Mouse (Mus musculus): Measurements from ENCODE around the gene App. TPM values are rescaled to one million over a fixed set of nuclear protein-coding genes. Genes with fewer than 3 reads are reported as not detected.

App gene
- polyA plus RNA-seq, 1 experiment from 2014 or later: 175 TPM

GRCm38 (mm10) chr16:85012172-85012571 is 161.4 kb downstream of the App start:
- Histone ChIP-seq H3K4me1 (no peaks in the 10 kb centered on the region), H3K27ac (no peak overlapping the region), H3K4me2 (no peak overlapping the region), H3K9me3 (no peaks in the 10 kb centered on the region), H3K4me3 (replicated peaks) (no peak overlapping the region), H3K36me3 (peaks cover 17% of the 10 kb centered on the region), H3K27me3 (replicated peaks) (no peaks in the 10 kb centered on the region), H3K9ac (no peak overlapping the region)
- no peak for ATAC-seq (ENCODE audit: insufficient read depth, low FRiP score, low read depth)
- 93% methylated on average over 5 of the region's 5 CpGs for WGBS

GRCm38 (mm10) chr16:85010651-85011050 is 162.9 kb downstream of the App start:
- no peak overlapping the region for H3K9ac ChIP-seq
- WGBS: 80% methylated on average over 2 of the region's 2 CpGs
- no peak for ATAC-seq (ENCODE audit: insufficient read depth, low FRiP score, low read depth)
- H3K4me3 ChIP-seq (replicated peaks): no peak overlapping the region
- H3K9me3 ChIP-seq: no peaks in the 10 kb centered on the region
- no peak overlapping the region for H3K4me2 ChIP-seq
- no peak overlapping the region for H3K27ac ChIP-seq
- no peaks in the 10 kb centered on the region for H3K27me3 ChIP-seq (replicated peaks)
- H3K4me1 ChIP-seq: no peaks in the 10 kb centered on the region
- H3K36me3 ChIP-seq: peaks cover 17% of the 10 kb centered on the region

GRCm38 (mm10) chr16:85008866-85009645 is 164.5 kb downstream of the App start:
- Histone ChIP-seq H3K36me3 (peaks cover 10% of the 10 kb centered on the region; the same call in 1 of the 2 replicates), H3K27me3 (replicated peaks) (no peaks in the 10 kb centered on the region), H3K4me3 (replicated peaks) (no peak overlapping the region), H3K27ac (no peak overlapping the region), H3K9ac (no peak overlapping the region), H3K4me1 (no peaks in the 10 kb centered on the region), H3K9me3 (no peaks in the 10 kb centered on the region), H3K4me2 (no peak overlapping the region)
- 69% methylated on average over 9 of the region's 9 CpGs for WGBS
- no peak for ATAC-seq (ENCODE audit: insufficient read depth, low FRiP score, low read depth)

GRCm38 (mm10) chr16:85001939-85002556 is 171.5 kb downstream of the App start:
- Histone ChIP-seq H3K36me3 (peaks cover 6% of the 10 kb centered on the region; the same call in 1 of the 2 replicates), H3K9ac (no peak overlapping the region), H3K4me1 (peaks cover 3% of the 10 kb centered on the region; the same call in 1 of the 2 replicates), H3K27me3 (replicated peaks) (no peaks in the 10 kb centered on the region), H3K4me2 (no peak overlapping the region), H3K4me3 (replicated peaks) (no peak overlapping the region), H3K9me3 (no peaks in the 10 kb centered on the region), H3K27ac (no peak overlapping the region)
- ATAC-seq (ENCODE audit: insufficient read depth, low FRiP score, low read depth): no peak
- WGBS: 90% methylated on average over 5 of the region's 5 CpGs

GRCm38 (mm10) chr16:85000304-85000703 is 173.3 kb downstream of the App start:
- Histone ChIP-seq H3K4me1 (peaks cover 3% of the 10 kb centered on the region; the same call in 1 of the 2 replicates), H3K27me3 (replicated peaks) (no peaks in the 10 kb centered on the region), H3K27ac (no peak overlapping the region), H3K9me3 (no peaks in the 10 kb centered on the region), H3K36me3 (peaks cover 6% of the 10 kb centered on the region; the same call in 1 of the 2 replicates), H3K4me3 (replicated peaks) (no peak overlapping the region), H3K9ac (no peak overlapping the region), H3K4me2 (no peak overlapping the region)
- 67% methylated on average over 7 of the region's 7 CpGs for WGBS
- ATAC-seq (ENCODE audit: insufficient read depth, low FRiP score, low read depth): no peak

- no peak for ATAC-seq (ENCODE audit: insufficient read depth, low FRiP score, low read depth)
- no peak overlapping the region for H3K4me3 ChIP-seq (replicated peaks)
- H3K27me3 ChIP-seq (replicated peaks): no peaks in the 10 kb centered on the region
- no peak overlapping the region for H3K27ac ChIP-seq
- no peak overlapping the region for H3K9ac ChIP-seq
- WGBS: 53% methylated on average over 3 of the region's 3 CpGs
- H3K4me1 ChIP-seq: peaks cover 3% of the 10 kb centered on the region; the same call in 1 of the 2 replicates
- peaks cover 3% of the 10 kb centered on the region; the same call in 1 of the 2 replicates for H3K36me3 ChIP-seq
- no peak overlapping the region for H3K4me2 ChIP-seq
- no peaks in the 10 kb centered on the region for H3K9me3 ChIP-seq
Measured at GRCm38 (mm10) chr16:84997551-84997950, 176.0 kb downstream of the App start.

- Histone ChIP-seq H3K9me3 (no peaks in the 10 kb centered on the region), H3K4me3 (replicated peaks) (no peak overlapping the region), H3K9ac (no peak overlapping the region), H3K27ac (peak overlapping the region; percentile 45), H3K4me1 (peaks cover 3% of the 10 kb centered on the region; the same call in 1 of the 2 replicates), H3K36me3 (no peaks in the 10 kb centered on the region), H3K4me2 (no peak overlapping the region), H3K27me3 (replicated peaks) (no peaks in the 10 kb centered on the region)
- WGBS: 24% methylated on average over 6 of the region's 6 CpGs
- ATAC-seq (ENCODE audit: insufficient read depth, low FRiP score, low read depth): peak; percentile 80
Measured at GRCm38 (mm10) chr16:84995441-84995867, 178.1 kb downstream of the App start.

DNA sequence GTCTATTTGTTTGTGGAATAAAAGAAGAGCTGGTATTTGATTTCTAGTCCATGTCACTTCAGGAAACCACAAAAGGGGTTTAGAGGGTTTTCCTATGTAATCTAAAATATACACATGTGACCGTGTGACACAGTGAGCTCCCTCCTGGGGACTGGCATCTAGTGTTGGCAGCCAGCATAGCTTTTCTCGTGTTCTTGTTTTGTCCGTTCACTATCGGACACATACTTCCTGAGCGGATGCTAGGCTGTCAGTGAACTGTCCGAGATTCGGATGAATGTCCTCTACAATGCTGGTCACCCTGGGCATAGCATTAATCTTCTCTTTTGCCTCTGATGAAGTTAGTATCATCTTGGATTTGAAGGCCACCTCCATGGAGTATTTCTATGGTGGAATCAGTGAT is 180.7 kb downstream of the App start:
- H3K27me3 ChIP-seq (replicated peaks): no peaks in the 10 kb centered on the region
- H3K9ac ChIP-seq: no peak overlapping the region
- no peaks in the 10 kb centered on the region for H3K9me3 ChIP-seq
- no peak overlapping the region for H3K4me3 ChIP-seq (replicated peaks)
- H3K36me3 ChIP-seq: no peaks in the 10 kb centered on the region
- ATAC-seq (ENCODE audit: insufficient read depth, low FRiP score, low read depth): no peak
- 89% methylated on average over 7 of the region's 7 CpGs for WGBS
- no peak overlapping the region for H3K27ac ChIP-seq
- H3K4me1 ChIP-seq: peaks cover 3% of the 10 kb centered on the region; the same call in 1 of the 2 replicates
- no peak overlapping the region for H3K4me2 ChIP-seq

- H3K9me3 ChIP-seq: no peaks in the 10 kb centered on the region
- no peak overlapping the region for H3K4me3 ChIP-seq (replicated peaks)
- ATAC-seq (ENCODE audit: insufficient read depth, low FRiP score, low read depth): no peak
- H3K36me3 ChIP-seq: no peaks in the 10 kb centered on the region
- WGBS: 85% methylated on average over 4 of the region's 4 CpGs
- no peak overlapping the region for H3K27ac ChIP-seq
- H3K4me2 ChIP-seq: no peak overlapping the region
- H3K4me1 ChIP-seq: no peaks in the 10 kb centered on the region; the same call in 1 of the 2 replicates
- H3K27me3 ChIP-seq (replicated peaks): no peaks in the 10 kb centered on the region
- no peak overlapping the region for H3K9ac ChIP-seq
Measured at GRCm38 (mm10) chr16:84991011-84991410, 182.6 kb downstream of the App start.

DNA sequence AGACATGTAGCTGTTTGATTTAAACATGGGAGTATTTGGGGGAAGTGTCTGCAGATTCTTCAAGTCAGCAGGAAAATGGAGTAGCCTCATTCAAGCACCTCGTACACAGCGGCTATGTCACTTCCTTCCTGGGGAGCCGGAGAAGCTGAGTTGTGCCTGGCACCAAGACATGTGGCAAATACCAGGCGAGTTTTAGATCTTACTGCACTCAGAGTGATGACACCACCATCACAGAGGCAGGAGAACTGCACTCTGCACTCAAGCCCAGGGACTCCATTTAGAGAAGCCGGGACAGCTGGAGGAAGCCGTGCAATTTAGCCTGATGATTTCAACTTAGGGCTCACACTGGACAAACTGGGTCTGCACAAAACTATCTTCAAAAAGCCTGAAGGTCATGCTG is 183.6 kb downstream of the App start:
- Histone ChIP-seq H3K4me3 (replicated peaks) (no peak overlapping the region), H3K27me3 (replicated peaks) (no peaks in the 10 kb centered on the region), H3K36me3 (no peaks in the 10 kb centered on the region), H3K9ac (no peak overlapping the region), H3K9me3 (no peaks in the 10 kb centered on the region), H3K4me1 (peaks cover 3% of the 10 kb centered on the region; the same call in 1 of the 2 replicates), H3K27ac (no peak overlapping the region), H3K4me2 (no peak overlapping the region)
- ATAC-seq (ENCODE audit: insufficient read depth, low FRiP score, low read depth): no peak
- WGBS: 69% methylated on average over 6 of the region's 6 CpGs

GRCm38 (mm10) chr16:84989476-84989875 is 184.1 kb downstream of the App start:
- Histone ChIP-seq H3K36me3 (no peaks in the 10 kb centered on the region), H3K27ac (no peak overlapping the region), H3K9ac (no peak overlapping the region), H3K4me2 (no peak overlapping the region), H3K9me3 (no peaks in the 10 kb centered on the region), H3K4me3 (replicated peaks) (no peak overlapping the region), H3K4me1 (peaks cover 3% of the 10 kb centered on the region; the same call in 1 of the 2 replicates), H3K27me3 (replicated peaks) (no peaks in the 10 kb centered on the region)
- 78% methylated on average over 10 of the region's 10 CpGs for WGBS
- no peak for ATAC-seq (ENCODE audit: insufficient read depth, low FRiP score, low read depth)

DNA sequence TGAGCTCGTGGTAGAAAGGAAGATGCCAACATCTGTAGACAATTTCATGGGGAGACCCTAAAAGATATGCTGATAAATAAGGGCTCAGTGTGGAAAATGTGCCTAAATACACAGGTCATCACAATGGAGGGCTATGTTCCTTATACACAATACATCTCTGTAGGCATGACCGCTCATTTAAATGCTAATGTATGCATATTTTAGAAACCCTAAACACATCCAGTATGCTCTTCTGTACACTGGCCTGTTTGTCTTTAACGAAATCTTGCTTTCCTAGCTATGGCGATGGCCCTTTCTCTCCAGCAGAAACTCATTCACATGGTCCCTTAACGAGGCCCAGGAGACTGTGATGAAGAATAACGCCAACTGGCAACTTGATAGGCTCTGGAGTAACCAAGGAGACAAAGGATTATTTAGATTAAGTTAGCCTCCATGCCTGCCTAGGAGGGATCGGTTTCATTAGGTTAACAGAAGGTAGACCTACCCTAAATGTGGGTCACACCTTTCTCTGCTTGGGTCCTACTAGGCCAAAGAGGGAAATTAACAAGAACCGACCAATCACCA is 185.8 kb downstream of the App start:
- Histone ChIP-seq H3K9ac (no peak overlapping the region), H3K9me3 (no peaks in the 10 kb centered on the region), H3K4me2 (no peak overlapping the region), H3K36me3 (no peaks in the 10 kb centered on the region), H3K4me3 (replicated peaks) (no peak overlapping the region), H3K27ac (no peak overlapping the region), H3K4me1 (peaks cover 3% of the 10 kb centered on the region; the same call in 1 of the 2 replicates), H3K27me3 (replicated peaks) (no peaks in the 10 kb centered on the region)
- 94% methylated on average over 8 of the region's 8 CpGs for WGBS
- ATAC-seq (ENCODE audit: insufficient read depth, low FRiP score, low read depth): no peak
